Comparison of ENCODE assay signal across 7 mouse cellular contexts in genomic region chr2:180170806-180171521, GRCm38 (mm10). TPM values are rescaled to one million over a fixed set of nuclear protein-coding genes. Genes with fewer than 3 reads are reported as not detected.
DNase-seq lines count a peak whose midpoint lies in the region; ATAC-seq and TF ChIP-seq lines count a peak whose summit lies in the region.

Gene Adrm1 (plus strand): TSS chr2:180171485.

- H3K9me3 ChIP-seq in intestine, postnatal 0 days (ENCODE audit: control insufficient read depth) = no peaks in the 10 kb centered on the region
- H3K9me3 ChIP-seq in midbrain, embryonic 12.5 days = no peaks in the 10 kb centered on the region

- TF ChIP-seq CTCF in intestine, postnatal 0 days (IDR thresholded peaks at IDR 0.05; ENCODE audit: low read depth) = peak; percentile 100
- peak; percentile 90 for TF ChIP-seq CTCF in small intestine, adult 2 months (IDR thresholded peaks at IDR 0.05; ENCODE audit: extremely low read depth, insufficient read length, insufficient replicate concordance, low read depth, low read length)

- intact Hi-C loops in left cerebral cortex, postnatal 4 days (cut with DNase I) = no loop called here

- no peak for TF ChIP-seq POLR2A in small intestine, adult 2 months (IDR thresholded peaks at IDR 0.05; ENCODE audit: low read depth, low read length)

- H3K4me3 ChIP-seq in intestine, postnatal 0 days (ENCODE audit: low read depth, low read length) = peak within 1 kb of the TSS; percentile 98
- H3K4me3 ChIP-seq in midbrain, embryonic 12.5 days = peak within 1 kb of the TSS; percentile 93
- H3K4me3 ChIP-seq in small intestine, adult 2 months (ENCODE audit: low read depth, low read length) = peak within 1 kb of the TSS; percentile 99

- H3K27ac ChIP-seq in intestine, postnatal 0 days (ENCODE audit: low read depth, low read length) = peak within 1 kb of the TSS; percentile 97
- H3K27ac ChIP-seq in midbrain, embryonic 12.5 days (replicated peaks) = peak within 1 kb of the TSS; percentile 92
- H3K27ac ChIP-seq in small intestine, adult 2 months (ENCODE audit: insufficient read depth, low read depth, low read length) = peak within 1 kb of the TSS; percentile 79

- peak within 1 kb of the TSS; percentile 97 for H3K9ac ChIP-seq in intestine, postnatal 0 days (ENCODE audit: low read depth, low read length)
- peak within 1 kb of the TSS; percentile 92 for H3K9ac ChIP-seq in midbrain, embryonic 12.5 days (replicated peaks)

- WGBS in intestine, postnatal 0 days = 4% methylated on average over 40 of the region's 41 CpGs
- WGBS in midbrain, embryonic 12.5 days = 4% methylated on average over 41 of the region's 41 CpGs
- WGBS in small intestine, adult 2 months = 3% methylated on average over 41 of the region's 41 CpGs

- H3K27me3 ChIP-seq in intestine, postnatal 0 days (replicated peaks; ENCODE audit: control insufficient read depth, insufficient read depth, low read length) = no peaks in the 10 kb centered on the region
- H3K27me3 ChIP-seq in midbrain, embryonic 12.5 days = no peaks in the 10 kb centered on the region
- H3K27me3 ChIP-seq in small intestine, adult 2 months (ENCODE audit: control insufficient read depth, insufficient read depth, low read length) = no peaks in the 10 kb centered on the region

- peak within 1 kb of the TSS; percentile 88 for H3K4me2 ChIP-seq in intestine, postnatal 0 days (replicated peaks; ENCODE audit: low read depth)
- H3K4me2 ChIP-seq in midbrain, embryonic 12.5 days (replicated peaks) = peak within 1 kb of the TSS; percentile 100

- DNase-seq in adrenal gland, adult 8-10 months = peak; percentile 94
- peak; percentile 98 for DNase-seq in embryo, embryonic 9.5 days (ENCODE audit: extremely low spot score)
- no peak for DNase-seq in gonadal fat pad, adult 2 months (ENCODE audit: low read depth)
- DNase-seq in left cerebral cortex, postnatal 4 days = peak; percentile 98

- H3K36me3 ChIP-seq in intestine, postnatal 0 days (ENCODE audit: control insufficient read depth, insufficient read depth) = peaks cover 28% of the 10 kb centered on the region
- peaks cover 30% of the 10 kb centered on the region for H3K36me3 ChIP-seq in midbrain, embryonic 12.5 days
- peaks cover 23% of the 10 kb centered on the region for H3K36me3 ChIP-seq in small intestine, adult 2 months (ENCODE audit: control insufficient read depth, insufficient read depth, low read length)

- H3K4me1 ChIP-seq in intestine, postnatal 0 days (replicated peaks; ENCODE audit: control insufficient read depth, insufficient read depth, low read length) = no peaks in the 10 kb centered on the region
- H3K4me1 ChIP-seq in midbrain, embryonic 12.5 days = peaks cover 21% of the 10 kb centered on the region
- peaks cover 10% of the 10 kb centered on the region; the same call in 1 of the 2 replicates for H3K4me1 ChIP-seq in small intestine, adult 2 months (ENCODE audit: control insufficient read depth, insufficient read depth, insufficient read length, low read length)

- ATAC-seq in intestine, postnatal 0 days = peak; percentile 98
- ATAC-seq in midbrain, embryonic 12.5 days (ENCODE audit: low FRiP score, low read depth) = peak; percentile 99

RNA-seq across cellular contexts. Expression of gene Adrm1, which starts in this region (rescaled TPM):
- total RNA-seq in adrenal gland, adult 8-10 months (2022) = 100 to 1,000 TPM; 158 to 178 (median 163) TPM
- 103 and 106 TPM in 2 replicates for polyA plus RNA-seq in gonadal fat pad, adult 2 months (2012; rRNA removed)
- 132 and 142 TPM in 2 replicates for polyA plus RNA-seq in intestine, postnatal 0 days (2015; fragmentation: Nextera tagmentation; extraction: Ambion mirVana)
- total RNA-seq in left cerebral cortex, postnatal 4 days (2021) = 100 to 1,000 TPM; 117 to 118 TPM
- 214 and 217 TPM in 2 replicates for polyA plus RNA-seq in midbrain, embryonic 12.5 days (2016; fragmentation: Nextera tagmentation; extraction: Ambion mirVana)
- polyA plus RNA-seq in small intestine, adult 2 months (2012; rRNA removed) = 103 and 148 TPM in 2 replicates
